Mouse (Mus musculus) heart, postnatal 0 days (tissue): ENCODE measurements around the gene Mgat5b.

ENCODE experiments used
- CTCF ChIP-seq: IDR thresholded peaks from 2 replicates; pipeline ENCODE4 v1.5.1; 2016; ENCODE audit warnings: antibody characterized with exemption, control low read depth, low read depth
- EP300 ChIP-seq: IDR thresholded peaks from 2 replicates; pipeline ENCODE4 v1.6.1; 2016; ENCODE audit warnings: antibody characterized with exemption, low read depth

DNA sequence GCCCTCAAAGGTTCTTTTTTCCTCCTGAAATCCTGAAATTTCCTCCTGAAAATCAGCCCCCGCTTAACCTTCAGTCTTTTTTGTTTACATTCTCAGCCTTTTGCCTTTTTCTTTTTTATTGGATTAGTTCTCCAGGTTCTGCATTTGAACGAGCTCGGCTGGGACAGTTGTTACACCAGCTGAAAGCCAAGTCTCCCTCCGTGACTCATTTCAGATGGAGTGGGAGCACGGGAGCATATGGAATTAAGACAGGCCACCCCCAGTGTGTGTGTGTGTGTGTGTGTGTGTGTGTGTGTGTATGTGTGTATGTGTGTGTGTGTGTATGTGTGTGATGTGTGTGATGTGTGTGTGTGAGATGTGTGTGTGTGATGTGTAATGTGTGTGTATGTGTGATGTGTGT is 37.2 kb upstream of the Mgat5b start:
- TF ChIP-seq CTCF (no peak), EP300 (no peak)
